Mouse (Mus musculus): ENCODE measurements around the gene Olfr69.

DNA sequence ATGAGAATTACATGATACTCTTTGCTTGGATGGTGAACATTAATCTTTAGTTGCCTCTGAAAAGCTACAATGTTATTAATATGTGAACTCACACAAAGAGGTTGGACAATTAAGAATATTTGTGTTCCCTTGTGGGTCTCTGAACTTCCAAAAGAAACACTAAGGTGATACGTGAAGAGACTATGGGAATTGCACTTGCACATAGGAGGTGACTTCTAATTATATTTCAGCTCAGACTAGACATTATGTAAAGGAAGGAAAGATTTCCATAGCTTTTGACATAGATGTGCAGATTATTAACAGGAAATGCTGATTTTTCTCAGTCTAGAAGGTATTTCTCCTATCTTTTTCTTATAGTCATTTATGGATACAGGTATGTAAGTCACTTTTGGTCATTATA is 41.3 kb downstream of the Olfr69 start, which contains the start of gene Olfr628:
- TF ChIP-seq CHD2 (IDR thresholded peaks at IDR 0.05; ENCODE audit: low read depth, low read length), result no peak
- no peak for TF ChIP-seq HCFC1 (IDR thresholded peaks at IDR 0.05; ENCODE audit: borderline replicate concordance, insufficient read depth, low read length)

Data from ES-E14 (cell line).